Mouse (Mus musculus): ENCODE measurements at regions not wholly inside any gene's neighbourhood (a gene's known extent, or its start where the extent isn't known, plus 50 kb on each side); places are given as distances from the start of the nearest gene placed in this dataset.

DNA sequence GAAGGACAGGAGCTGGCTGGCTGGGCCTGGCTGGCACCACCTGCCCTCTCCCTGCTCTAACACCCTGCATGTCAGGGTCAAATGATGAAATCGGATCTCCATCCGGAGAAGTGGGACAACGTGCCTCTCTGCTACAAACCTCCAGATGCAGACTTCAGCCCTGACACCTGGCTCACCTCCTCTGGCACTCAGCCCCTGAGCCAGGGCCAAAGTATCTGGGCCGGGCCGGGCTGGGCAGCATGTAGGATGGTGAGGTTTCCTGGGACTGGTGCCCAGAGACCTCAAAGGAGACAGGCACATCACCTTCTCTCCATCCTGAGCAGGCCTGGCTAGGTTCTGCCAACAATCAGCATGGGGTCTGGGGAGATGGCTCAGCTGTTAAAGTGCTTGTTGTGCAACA is 113.5 kb downstream of the Tfcp2l1 start:
- H3K27me3 ChIP-seq = no peaks in the 10 kb centered on the region
- ChIA-PET POLR2A (interaction anchor here (0.6 kb wide), 1 partner anchor 450 kb away, joined by 3 read pairs; no protein-coding TSS in a partner anchor), CTCF (interaction anchor here (1.0 to 1.5 kb wide), 2 partner anchors 11 to 12 kb away, joined by 3 read pairs; no protein-coding TSS in a partner anchor)
- no peak for ATAC-seq
- in situ Hi-C loops (cut with MboI; ENCODE audit: low pct_unique_long_range_greater_than_20kb) = no loop called here
- no peak for DNase-seq (ENCODE audit: low read depth, low spot score)
- no peak for TF ChIP-seq CTCF (IDR thresholded peaks at IDR 0.05)

DNA sequence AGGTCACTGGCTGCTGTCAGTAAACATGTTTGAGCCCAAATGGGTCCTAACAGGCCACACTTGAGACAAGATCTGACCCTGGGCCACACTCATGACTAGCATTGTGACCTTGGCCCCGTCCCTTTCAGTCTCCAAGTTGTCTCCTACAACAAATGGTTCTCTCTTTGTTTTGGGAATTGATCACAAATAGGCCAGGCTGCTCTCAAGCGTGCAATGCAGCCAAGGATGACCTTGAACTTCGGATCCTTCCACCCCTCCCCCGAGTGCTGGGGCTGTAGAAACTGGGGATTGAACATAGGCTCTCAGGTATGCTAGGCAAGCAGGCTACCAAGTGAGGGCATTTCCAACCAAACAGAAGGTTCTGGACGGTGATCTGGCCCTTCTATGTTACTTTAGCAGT is 120.5 kb downstream of the Tfcp2l1 start:
- CTCF ChIA-PET = no interaction called here
- POLR2A ChIA-PET = no interaction called here
- no peaks in the 10 kb centered on the region for H3K27me3 ChIP-seq
- in situ Hi-C loops (cut with MboI; ENCODE audit: low pct_unique_long_range_greater_than_20kb) = no loop called here
- ATAC-seq (no peak), DNase-seq (ENCODE audit: low read depth, low spot score) (no peak)
- TF ChIP-seq CTCF (IDR thresholded peaks at IDR 0.05) = no peak

DNA sequence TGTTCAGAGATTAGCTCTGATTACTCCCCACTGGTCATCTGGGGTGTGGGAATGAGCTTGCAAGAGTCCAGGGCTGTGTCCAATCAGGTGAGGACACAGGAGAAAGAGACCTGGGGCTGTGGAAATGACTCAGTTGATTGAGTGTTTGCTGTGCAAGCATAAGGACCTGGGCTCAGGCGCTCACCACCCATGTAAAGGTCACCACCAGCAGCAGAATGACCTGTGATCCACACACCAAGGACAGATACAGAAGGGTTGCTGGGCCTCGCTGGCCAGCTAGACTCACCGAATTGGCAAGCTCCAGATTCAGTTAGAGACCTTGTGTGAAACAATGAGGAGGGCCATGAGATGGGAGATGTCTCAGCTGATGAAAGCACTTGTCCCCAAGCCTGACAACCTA is 125.1 kb downstream of the Tfcp2l1 start:
- TF ChIP-seq CTCF (IDR thresholded peaks at IDR 0.05) = no peak
- no peaks in the 10 kb centered on the region for H3K27me3 ChIP-seq
- DNase-seq (ENCODE audit: low read depth, low spot score) (no peak), ATAC-seq (no peak)
- CTCF ChIA-PET = no interaction called here
- POLR2A ChIA-PET = no interaction called here
- in situ Hi-C loops (cut with MboI; ENCODE audit: low pct_unique_long_range_greater_than_20kb) = no loop called here

DNA sequence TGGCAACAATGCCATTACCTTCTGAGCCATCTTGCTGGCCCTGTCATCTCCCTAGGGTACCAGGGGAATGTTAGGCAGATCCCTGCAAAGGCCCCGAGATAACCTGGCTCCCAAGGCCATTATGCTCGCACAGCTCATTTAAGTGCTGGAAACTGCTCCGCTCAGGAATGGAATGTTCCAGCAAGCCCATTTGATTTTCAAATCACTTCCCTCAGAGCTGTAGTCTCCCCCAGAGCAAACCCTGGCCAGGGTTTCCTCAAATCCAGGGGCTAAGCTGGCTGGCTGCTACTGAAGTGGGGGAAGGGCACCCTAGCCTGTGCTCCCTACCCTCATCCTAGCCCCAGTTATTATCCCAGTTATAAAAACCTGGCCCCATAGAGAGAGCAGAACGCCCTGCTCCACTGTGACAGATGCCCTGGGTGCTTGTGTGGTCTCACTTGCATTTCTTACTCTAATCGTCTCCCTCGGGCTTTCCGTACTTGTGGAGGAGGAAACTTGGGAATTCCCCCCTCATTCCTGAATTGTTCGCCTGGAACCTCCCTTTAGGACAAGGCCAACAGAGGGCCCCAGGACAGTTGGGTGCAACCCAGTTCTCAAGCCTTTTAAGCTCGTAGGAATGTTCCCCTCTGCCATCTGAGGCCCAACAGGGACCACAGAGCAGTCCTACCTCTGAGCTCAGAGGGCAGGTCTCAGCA is 128.6 kb downstream of the Tfcp2l1 start:
- ATAC-seq (peak; percentile 88), DNase-seq (ENCODE audit: low read depth, low spot score) (peak; percentile 73)
- ChIA-PET CTCF (interaction anchor here (0.8 to 1.0 kb wide), 3 partner anchors 10 to 194 kb away, joined by 3 read pairs; no protein-coding TSS in a partner anchor), POLR2A (no interaction called here)
- no peaks in the 10 kb centered on the region for H3K27me3 ChIP-seq
- in situ Hi-C loops (cut with MboI; ENCODE audit: low pct_unique_long_range_greater_than_20kb) = loop anchor here (5.0 kb wide), 3 partner anchors 59 to 424 kb away; no protein-coding TSS in a partner anchor
- no peak for TF ChIP-seq CTCF (IDR thresholded peaks at IDR 0.05)

DNA sequence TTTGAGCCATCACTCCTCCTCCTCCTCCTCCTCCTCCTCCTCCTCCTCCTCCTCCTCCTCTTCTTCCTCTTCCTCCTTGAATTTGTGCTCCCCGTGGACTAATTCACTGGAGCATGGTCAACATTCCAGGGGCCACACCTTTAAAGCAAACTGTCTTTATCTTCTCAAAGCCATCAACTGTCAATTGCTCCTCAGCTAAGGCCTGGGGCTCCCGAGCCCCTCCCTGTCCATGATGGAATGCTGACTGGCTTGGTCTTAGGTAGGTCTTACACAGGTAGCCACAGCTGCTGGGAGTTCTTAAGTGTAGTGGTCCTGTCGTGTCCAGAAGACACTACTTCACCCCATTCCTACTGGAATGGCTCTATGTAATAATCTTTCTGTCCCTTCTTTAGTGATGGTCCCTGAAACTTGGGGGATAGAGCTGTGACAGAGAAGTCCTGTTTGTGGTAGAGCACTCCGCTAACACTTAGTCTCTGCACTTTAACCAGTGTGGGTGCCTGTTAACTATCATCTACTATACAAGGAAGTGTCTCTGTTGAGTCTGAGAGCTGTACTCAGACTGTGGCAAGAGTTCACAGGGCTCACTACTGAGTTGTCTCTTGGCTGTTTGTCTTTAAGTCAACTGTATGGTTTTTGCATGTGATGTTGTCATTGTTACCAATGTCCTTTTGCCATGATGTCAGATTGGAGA is 129.7 kb downstream of the Tfcp2l1 start:
- ChIA-PET POLR2A (interaction anchor here (1.3 kb wide), 1 partner anchor 85 kb away, joined by 3 read pairs; no protein-coding TSS in a partner anchor), CTCF (interaction anchor here (0.8 to 1.1 kb wide), 3 partner anchors 11 to 258 kb away, joined by 3 read pairs; no protein-coding TSS in a partner anchor)
- DNase-seq (ENCODE audit: low read depth, low spot score) (no peak), ATAC-seq (no peak)
- TF ChIP-seq CTCF (IDR thresholded peaks at IDR 0.05) = no peak
- in situ Hi-C loops (cut with MboI; ENCODE audit: low pct_unique_long_range_greater_than_20kb) = loop anchor here (5.0 kb wide), 3 partner anchors 60 to 425 kb away; no protein-coding TSS in a partner anchor
- no peaks in the 10 kb centered on the region for H3K27me3 ChIP-seq

DNA sequence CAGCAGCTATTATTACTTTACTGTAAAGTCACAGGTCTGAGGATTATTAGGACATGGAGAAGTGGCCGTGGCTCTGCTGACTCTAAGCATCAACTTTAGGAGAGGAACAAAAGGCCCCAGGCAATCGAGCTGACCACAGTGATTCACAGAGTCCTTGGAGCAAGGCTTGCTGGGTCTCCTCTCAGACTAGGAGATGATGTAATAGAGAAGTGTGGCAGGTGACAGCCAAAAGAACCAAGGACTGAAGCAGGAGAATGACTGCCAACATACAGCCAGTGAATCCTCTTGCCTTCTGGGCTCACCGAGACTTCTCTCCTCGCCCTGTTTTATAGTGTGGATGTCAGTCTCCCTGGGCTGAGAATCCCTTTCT is 130.3 kb downstream of the Tfcp2l1 start:
- DNase-seq (ENCODE audit: low read depth, low spot score) = no peak
- no peak for TF ChIP-seq CTCF (IDR thresholded peaks at IDR 0.05)
- ChIA-PET POLR2A (interaction anchor here (1.1 to 1.3 kb wide), 2 partner anchors 85 to 250 kb away, joined by 3 read pairs; no protein-coding TSS in a partner anchor), CTCF (interaction anchor here (0.9 to 1.1 kb wide), 2 partner anchors 63 to 258 kb away, joined by 3 read pairs; no protein-coding TSS in a partner anchor)
- no peaks in the 10 kb centered on the region for H3K27me3 ChIP-seq
- in situ Hi-C loops (cut with MboI; ENCODE audit: low pct_unique_long_range_greater_than_20kb) = loop anchor here (5.0 kb wide), 3 partner anchors 61 to 426 kb away; no protein-coding TSS in a partner anchor
- no peak for ATAC-seq

DNA sequence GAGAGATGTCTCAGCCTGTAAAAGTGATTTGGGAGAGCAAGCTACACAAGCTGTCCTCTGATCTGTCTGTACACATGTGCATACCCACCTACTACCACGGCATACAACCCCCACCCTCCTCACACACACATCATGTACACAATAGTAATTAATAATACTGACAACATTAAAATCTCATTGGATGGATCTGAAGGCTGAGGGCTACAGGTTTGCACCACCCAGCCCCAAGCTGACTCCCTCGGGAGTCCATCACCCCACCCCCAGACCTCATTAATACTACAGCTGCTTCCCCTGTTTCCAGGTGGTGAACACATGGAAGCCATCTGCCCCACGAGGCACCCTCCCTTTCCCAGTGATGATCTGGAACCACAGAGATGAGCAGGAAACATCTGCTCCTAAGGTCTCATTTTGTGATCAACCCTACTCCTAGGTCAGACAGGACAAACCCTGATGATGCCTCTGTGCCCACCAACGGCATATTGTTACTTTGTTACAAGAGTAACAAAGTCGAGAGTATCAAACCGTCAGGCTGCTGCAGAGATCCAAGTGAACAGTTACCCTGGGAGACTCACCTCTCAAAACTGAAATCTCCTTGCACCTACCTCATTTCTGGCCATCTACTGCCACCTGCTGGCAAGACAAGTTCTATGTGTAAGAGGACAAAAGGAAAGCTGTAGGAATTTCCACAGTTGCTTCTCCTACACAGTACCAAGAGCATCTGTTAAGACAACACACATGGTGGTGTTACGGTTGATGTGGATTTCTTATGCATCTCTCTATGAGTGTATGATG is 131.6 kb downstream of the Tfcp2l1 start:
- DNase-seq (ENCODE audit: low read depth, low spot score) (no peak), ATAC-seq (no peak)
- in situ Hi-C loops (cut with MboI; ENCODE audit: low pct_unique_long_range_greater_than_20kb) = loop anchor here (5.0 kb wide), 3 partner anchors 62 to 427 kb away; no protein-coding TSS in a partner anchor
- CTCF ChIA-PET = interaction anchor here (0.6 to 2.2 kb wide), 17 partner anchors 10 to 391 kb away, joined by 3 to 10 read pairs (median 4); no protein-coding TSS in a partner anchor
- H3K27me3 ChIP-seq = no peaks in the 10 kb centered on the region
- TF ChIP-seq CTCF (IDR thresholded peaks at IDR 0.05) = peak; percentile 83
- POLR2A ChIA-PET = interaction anchor here (1.1 kb wide), 1 partner anchor 251 kb away, joined by 3 read pairs; no protein-coding TSS in a partner anchor

DNA sequence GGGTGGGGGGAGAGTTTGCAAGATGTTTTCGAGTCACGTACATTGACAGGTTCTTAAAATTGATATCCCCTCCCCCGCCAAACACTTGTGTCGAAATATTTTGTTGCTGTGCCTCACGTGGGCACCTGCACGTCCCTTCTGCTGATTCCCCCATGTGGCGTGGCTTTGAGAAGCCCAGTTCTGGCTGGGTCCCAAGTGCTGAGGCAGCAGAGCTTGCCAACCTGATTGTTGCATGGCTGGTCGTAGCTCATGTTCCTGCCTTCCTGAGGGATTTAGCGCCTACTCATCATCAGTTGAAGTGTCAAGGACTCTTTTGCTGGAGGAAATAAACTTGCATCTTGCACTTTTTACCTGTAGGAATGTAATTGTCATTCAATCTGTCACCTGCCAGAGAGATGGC is 137.8 kb downstream of the Tfcp2l1 start:
- H3K27me3 ChIP-seq = no peaks in the 10 kb centered on the region
- no peak for ATAC-seq
- DNase-seq (ENCODE audit: low read depth, low spot score) = no peak
- ChIA-PET POLR2A (no interaction called here), CTCF (no interaction called here)
- no peak for TF ChIP-seq CTCF (IDR thresholded peaks at IDR 0.05)
- in situ Hi-C loops (cut with MboI; ENCODE audit: low pct_unique_long_range_greater_than_20kb) = loop anchor here (5.0 kb wide), 1 partner anchor 312 kb away; no protein-coding TSS in a partner anchor

DNA sequence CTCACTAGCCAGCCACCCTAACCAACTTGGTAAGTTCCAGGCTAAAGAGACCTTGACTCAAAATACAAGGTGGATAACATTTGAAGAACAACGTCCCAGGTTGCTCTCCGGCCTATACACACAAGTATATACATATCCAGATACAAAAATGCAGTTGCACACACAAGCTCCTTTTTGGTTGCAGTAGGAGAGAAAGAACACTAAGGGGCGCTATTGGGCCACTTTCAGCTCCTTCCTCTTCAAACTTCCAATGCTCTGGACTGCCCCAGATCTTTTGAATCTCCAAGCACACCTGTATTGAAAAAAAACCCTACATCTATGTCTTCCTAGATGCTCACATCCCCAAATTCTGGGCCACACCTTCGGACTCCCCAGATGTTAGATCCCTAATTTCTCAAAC is 141.1 kb downstream of the Tfcp2l1 start:
- POLR2A ChIA-PET = no interaction called here
- CTCF ChIA-PET = interaction anchor here (0.6 to 7.8 kb wide), 9 partner anchors 9 to 316 kb away, joined by 3 to 99 read pairs (median 5); partner anchors contain the start of gene Gli2
- no peak for ATAC-seq
- no peaks in the 10 kb centered on the region for H3K27me3 ChIP-seq
- in situ Hi-C loops (cut with MboI; ENCODE audit: low pct_unique_long_range_greater_than_20kb) = loop anchor here (5.0 kb wide), 1 partner anchor 308 kb away; no protein-coding TSS in a partner anchor
- no peak for DNase-seq (ENCODE audit: low read depth, low spot score)
- TF ChIP-seq CTCF (IDR thresholded peaks at IDR 0.05) = peak; percentile 85

DNA sequence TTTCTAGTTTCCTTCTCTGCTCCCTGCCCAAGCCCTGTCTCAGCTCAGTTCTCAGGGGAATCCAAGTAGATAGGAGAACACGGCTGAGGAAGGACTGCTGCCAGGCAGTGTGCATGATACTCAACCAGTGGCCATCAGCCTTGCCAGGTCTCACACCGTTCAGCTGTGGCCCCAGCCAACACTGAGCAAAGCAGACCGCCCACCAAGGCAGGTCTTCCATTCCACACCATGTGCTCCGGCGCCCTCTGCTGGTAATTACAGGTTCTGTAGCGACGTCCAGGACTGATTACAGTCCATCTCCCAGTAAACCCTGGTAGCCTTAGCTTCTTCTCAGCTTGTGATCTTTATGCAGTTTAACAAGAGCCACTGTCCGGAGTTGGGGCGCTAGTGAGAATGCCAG is 144.5 kb downstream of the Tfcp2l1 start:
- no peaks in the 10 kb centered on the region for H3K27me3 ChIP-seq
- POLR2A ChIA-PET = interaction anchor here (1.1 kb wide), 1 partner anchor 312 kb away, joined by 3 read pairs; no protein-coding TSS in a partner anchor
- DNase-seq (ENCODE audit: low read depth, low spot score) = no peak
- TF ChIP-seq CTCF (IDR thresholded peaks at IDR 0.05) = peak; percentile 87
- ATAC-seq = peak; percentile 81
- in situ Hi-C loops (cut with MboI; ENCODE audit: low pct_unique_long_range_greater_than_20kb) = loop anchor here (10.0 kb wide), 1 partner anchor 693 kb away; no protein-coding TSS in a partner anchor
- CTCF ChIA-PET = interaction anchor here (0.7 to 7.8 kb wide), 7 partner anchors 9 to 312 kb away, joined by 3 to 99 read pairs (median 4); no protein-coding TSS in a partner anchor
